Mouse (Mus musculus): ENCODE results near the gene Dnah2.

DNA sequence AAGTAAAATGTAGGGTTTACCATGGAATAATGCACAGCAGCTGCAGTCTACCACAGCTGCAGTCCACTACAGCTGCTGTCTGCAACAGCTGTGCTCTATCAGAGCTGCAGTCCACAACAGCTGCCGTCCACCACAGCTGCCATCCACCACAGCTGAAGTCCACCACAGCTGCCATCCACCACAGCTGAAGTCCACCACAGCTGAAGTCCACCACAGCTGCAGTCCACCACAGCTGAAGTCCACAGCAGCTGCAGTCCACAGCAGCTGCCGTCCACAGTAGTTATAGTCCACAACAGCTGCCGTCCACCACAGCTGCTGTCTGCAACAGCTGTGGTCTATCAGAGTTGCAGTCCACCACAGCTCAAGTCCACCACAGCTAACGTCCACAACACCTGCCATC, 89.0 kb downstream of the Dnah2 start:
- TF ChIP-seq CTCF (IDR thresholded peaks at IDR 0.05; ENCODE audit: extremely low read depth, insufficient read length, insufficient replicate concordance, low read depth, low read length) (no peak), POLR2A (IDR thresholded peaks at IDR 0.05; ENCODE audit: low read depth, low read length) (no peak)
